Mouse (Mus musculus) liver, embryonic 14.5 days (tissue): ENCODE measurements around the gene Tsnaxip1. TPM values are rescaled to one million over a fixed set of nuclear protein-coding genes. Genes with fewer than 3 reads are reported as not detected.

Source experiments
- ATAC-seq: fragments of 200-750 bp; cut with Nextera tagmentation; 2 replicates; pipeline ENCODE4 v1.8.0; 2017; ENCODE audit warnings: moderate number of reproducible peaks, mild to moderate bottlenecking, moderate library complexity; ENCODE audit not compliant: insufficient read depth
- DNase-seq, 3 experiments: peaks; one replicate each; pipeline ENCODE4 v3.0.0-alpha.2; 2012 to 2013; ENCODE audit warnings: low read depth in 3 of 3, low spot score in 3 of 3
- H3K27ac ChIP-seq: fragments of 300-500 bp; sonication (generic); 2 replicates; pipeline ENCODE4 v1.5.1; 2014; ENCODE audit warnings: moderate library complexity, mild to moderate bottlenecking, control low read depth, inconsistent platforms
- H3K27me3 ChIP-seq: fragments of 300-500 bp; sonication (generic); 2 replicates; pipeline ENCODE4 v1.6.1; 2014; ENCODE audit warnings: mild to moderate bottlenecking, low read length, moderate library complexity; ENCODE audit not compliant: control insufficient read depth, insufficient read depth
- H3K36me3 ChIP-seq: fragments of 300-500 bp; sonication (generic); replicated peaks from 2 replicates; pipeline ENCODE4 v1.6.1; 2014; ENCODE audit warnings: low read depth; ENCODE audit not compliant: control insufficient read depth, insufficient read depth
- H3K4me1 ChIP-seq, 2 experiments: fragments of 200-500 bp in 1 of 2; fragments of 300-500 bp in 1 of 2; sonication (generic) in 1 of 2; replicated peaks; 2 replicates each; pipeline ENCODE4 v1.6.1; 2012 to 2014; ENCODE audit warnings: antibody characterized with exemption in 1 of 2, inconsistent platforms in 1 of 2, low read length in 1 of 2; ENCODE audit not compliant: control insufficient read depth in 2 of 2, insufficient read depth in 2 of 2
- H3K4me2 ChIP-seq: fragments of 300-500 bp; sonication (generic); 2 replicates; pipeline ENCODE4 v1.6.1; 2014; ENCODE audit warnings: low read depth, mild to moderate bottlenecking, control low read depth, moderate library complexity
- H3K4me3 ChIP-seq, 2 experiments: fragments of 200-500 bp in 1 of 2; fragments of 300-500 bp in 1 of 2; sonication (generic) in 1 of 2; 2 replicates each; pipeline ENCODE4 v1.5.1; 2012 to 2014; ENCODE audit warnings: low read depth in 2 of 2, low read length in 2 of 2, mild to moderate bottlenecking in 2 of 2, control low read depth in 1 of 2, inconsistent platforms in 1 of 2, moderate library complexity in 1 of 2; ENCODE audit not compliant: insufficient read depth in 1 of 2
- H3K9ac ChIP-seq: fragments of 300-500 bp; sonication (generic); replicated peaks from 2 replicates; pipeline ENCODE4 v1.6.1; 2014; ENCODE audit warnings: mild to moderate bottlenecking, control low read depth, moderate library complexity
- H3K9me3 ChIP-seq: fragments of 300-500 bp; sonication (generic); 2 replicates; pipeline ENCODE4 v1.6.1; 2016; ENCODE audit warnings: low read length, mixed read lengths; ENCODE audit not compliant: control insufficient read depth
- CTCF ChIP-seq: IDR thresholded peaks from 2 replicates; pipeline ENCODE4 v1.5.1; 2016; ENCODE audit warnings: antibody characterized with exemption, low read depth, control low read depth
- EP300 ChIP-seq: IDR thresholded peaks from 2 replicates; pipeline ENCODE4 v1.6.1; 2016; ENCODE audit warnings: antibody characterized with exemption, low read depth
- WGBS: fragments of 180-500 bp; shearing (Covaris S2); extraction: QIAGEN DNeasy Blood & Tissue Kit; methylation state at CpG from one replicate; pipeline ENCODE4 v1.1.7; 2014; ENCODE audit not compliant: insufficient replicate concordance; 5-methylcytosine and 5-hydroxymethylcytosine counted together
- polyA plus RNA-seq, 2 experiments: library from polyadenylated mRNA; depleted of rRNA in 1 of 2; stranded (reverse) in 1 of 2; unstranded in 1 of 2; fragments of >200 nt; fragmentation: Nextera tagmentation in 1 of 2; extraction: Ambion mirVana in 1 of 2; gene quantifications; 2 replicates each; pipeline versions ENCODE4 v1.2.1 to v1.2.3; 2012 to 2014

Tsnaxip1 gene
- polyA plus RNA-seq, 2 experiments: 0.04 to 0.06 TPM

GRCm38 (mm10) chr8:105853178-105853577 lies 25.6 kb downstream of the Tsnaxip1 start, which contains the start of gene Cenpt:
TSS of gene Cenpt (minus strand) at chr8:105853278.
- ATAC-seq (no peak), DNase-seq (no peak)
- Histone ChIP-seq H3K9me3 (no peaks in the 10 kb centered on the region), H3K4me1 (peaks cover 26 to 29% of the 10 kb centered on the region in 2 experiments), H3K27me3 (no peaks in the 10 kb centered on the region), H3K4me2 (peak within 1 kb of the TSS; percentile 74), H3K36me3 (peaks cover 8% of the 10 kb centered on the region), H3K4me3 (peak within 1 kb of the TSS in 1 of 2 experiments; percentile 69; a peak in 2 of 4 replicates), H3K27ac (no peak within 1 kb of the TSS; the same call in none of the 2 replicates), H3K9ac (peak within 1 kb of the TSS; percentile 75; the same call in 1 of the 2 replicates)
- no peak for TF ChIP-seq CTCF
- no peak for TF ChIP-seq EP300
- 76% methylated on average over 3 of the region's 3 CpGs for WGBS

GRCm38 (mm10) chr8:105854303-105854702 lies 26.8 kb downstream of the Tsnaxip1 start:
- Histone ChIP-seq H3K4me3 (peak overlapping the region in 1 of 2 experiments; percentile 70; a peak in 2 of 4 replicates), H3K27ac (no peak overlapping the region), H3K4me2 (peak overlapping the region; percentile 49), H3K36me3 (no peaks in the 10 kb centered on the region; the same call in 1 of the 2 replicates), H3K4me1 (peaks cover 35 to 39% of the 10 kb centered on the region in 2 experiments), H3K27me3 (no peaks in the 10 kb centered on the region), H3K9ac (peak overlapping the region; percentile 31), H3K9me3 (no peaks in the 10 kb centered on the region)
- WGBS: 21% methylated on average over 8 of the region's 8 CpGs
- ATAC-seq: no peak
- TF ChIP-seq EP300 (no peak), CTCF (no peak)
- DNase-seq: no peak

GRCm38 (mm10) chr8:105854715-105855216 lies 27.2 kb downstream of the Tsnaxip1 start, which contains the start of gene Thap11:
TSS of gene Thap11 (plus strand) at chr8:105855132.
- H3K4me3 ChIP-seq: peak within 1 kb of the TSS; percentile 70 to 72
- H3K27me3 ChIP-seq: no peaks in the 10 kb centered on the region
- peak within 1 kb of the TSS; percentile 99 for H3K4me2 ChIP-seq
- WGBS: under 1% methylated on average over 43 of the region's 43 CpGs
- TF ChIP-seq EP300 (0 out of 2 replicates have a peak, but pooled peaks have one; percentile 35), CTCF (peak; percentile 93)
- H3K9ac ChIP-seq: peak within 1 kb of the TSS; percentile 85
- H3K4me1 ChIP-seq: peaks cover 39 to 44% of the 10 kb centered on the region in 2 experiments
- no peaks in the 10 kb centered on the region; the same call in 1 of the 2 replicates for H3K36me3 ChIP-seq
- DNase-seq (peak; percentile 87 to 90 (median 88)), ATAC-seq (peak; percentile 86)
- H3K9me3 ChIP-seq: no peaks in the 10 kb centered on the region
- peak within 1 kb of the TSS; percentile 71 for H3K27ac ChIP-seq

- DNase-seq: no peak
- H3K4me1 ChIP-seq: peaks cover 37 to 41% of the 10 kb centered on the region in 2 experiments
Measured at GRCm38 (mm10) chr8:105855248-105856167, 28.0 kb downstream of the Tsnaxip1 start.

More at GRCm38 (mm10) chr8:105855248-105856167, 28.0 kb downstream of the Tsnaxip1 start:
- H3K27me3 ChIP-seq: no peaks in the 10 kb centered on the region
- peak overlapping the region; percentile 70 to 72 for H3K4me3 ChIP-seq
- no peaks in the 10 kb centered on the region for H3K9me3 ChIP-seq
- peak overlapping the region; percentile 85 for H3K9ac ChIP-seq
- under 1% methylated on average over 71 of the region's 71 CpGs for WGBS
- H3K4me2 ChIP-seq: peak overlapping the region; percentile 99
- peak; percentile 40 for ATAC-seq
- H3K36me3 ChIP-seq: no peaks in the 10 kb centered on the region; the same call in 1 of the 2 replicates
- peak overlapping the region; percentile 71 for H3K27ac ChIP-seq
- TF ChIP-seq EP300 (no peak), CTCF (no peak; the same call in 1 of the 2 replicates)
